Comparison of ENCODE assay signal across 13 mouse cellular contexts in the genomic region with DNA sequence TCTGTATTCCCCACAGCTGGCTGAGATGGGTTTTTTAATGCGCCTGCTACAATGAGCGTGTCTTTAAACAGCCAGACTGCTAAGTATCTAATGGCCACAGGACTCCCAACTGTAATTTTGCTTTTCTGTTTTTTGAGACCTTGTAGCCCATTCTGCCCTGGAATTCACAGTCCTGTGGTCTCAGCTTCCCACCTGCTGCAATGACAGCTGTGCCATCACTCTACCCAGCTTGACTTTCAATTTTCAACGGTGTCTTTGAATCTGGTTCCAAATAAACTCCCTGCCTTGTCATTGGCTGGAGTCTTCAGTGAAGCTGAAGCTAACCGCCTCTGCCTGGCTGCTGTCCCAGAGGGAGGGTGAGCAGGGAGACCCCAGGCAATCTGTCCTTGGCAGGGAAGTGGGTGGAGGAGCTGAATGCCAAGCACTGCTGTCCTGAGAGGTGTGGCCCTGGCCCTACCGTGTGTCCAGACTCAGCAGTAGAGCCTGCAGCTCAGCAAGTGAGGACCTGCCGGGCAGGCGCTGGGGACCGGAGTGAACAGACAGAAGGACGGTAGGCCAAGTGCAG. TPM values are rescaled to one million over a fixed set of nuclear protein-coding genes. Genes with fewer than 3 reads are reported as not detected.
DNase-seq lines count a peak whose midpoint lies in the region; ATAC-seq and TF ChIP-seq lines count a peak whose summit lies in the region.
"Had no signal": no experiment of that assay in that cellular context is flagged by ENCODE, and none has a peak within 500 bp of the region (broad histone marks: within the 10 kb centered on the region; RNA-seq: fewer than 3 reads in every experiment).

No protein-coding gene starts in this region.

- no peak overlapping the region for H3K4me2 ChIP-seq in embryonic facial prominence, embryonic 12.5 days (replicated peaks)
- no peak overlapping the region for H3K4me2 ChIP-seq in limb, embryonic 15.5 days
- H3K4me2 ChIP-seq: liver, embryonic 11.5 days had no signal

- no peaks in the 10 kb centered on the region for H3K9me3 ChIP-seq in embryonic facial prominence, embryonic 12.5 days
- no peaks in the 10 kb centered on the region for H3K9me3 ChIP-seq in limb, embryonic 15.5 days

- ATAC-seq in embryonic facial prominence, embryonic 12.5 days (ENCODE audit: insufficient number of reproducible peaks, insufficient read depth, low FRiP score, low TSS enrichment), result no peak
- peak; percentile 22; the same call in 1 of the 2 replicates for ATAC-seq in limb, embryonic 15.5 days (ENCODE audit: insufficient number of reproducible peaks, low FRiP score, low TSS enrichment, low read depth)

- peaks cover 7% of the 10 kb centered on the region for H3K36me3 ChIP-seq in embryonic facial prominence, embryonic 12.5 days
- peaks cover 6% of the 10 kb centered on the region for H3K36me3 ChIP-seq in limb, embryonic 15.5 days

- intact Hi-C loops in left cerebral cortex, postnatal 4 days (cut with DNase I), result loop anchor here (10.0 kb wide), 1 partner anchor 552 kb away; no protein-coding TSS in a partner anchor
- intact Hi-C loops in left cerebral cortex, adult 2 months (cut with DNase I), result no loop called here
- intact Hi-C loops in heart, postnatal 25 days (cut with DNase I), result no loop called here

- H3K9ac ChIP-seq in embryonic facial prominence, embryonic 12.5 days, result no peak overlapping the region
- H3K9ac ChIP-seq in limb, embryonic 15.5 days, result no peak overlapping the region

- no peaks in the 10 kb centered on the region for H3K27me3 ChIP-seq in embryonic facial prominence, embryonic 12.5 days
- H3K27me3 ChIP-seq in limb, embryonic 15.5 days, result no peaks in the 10 kb centered on the region

- H3K4me3 ChIP-seq in left cerebral cortex, adult 2 months, result no peak overlapping the region
- H3K4me3 ChIP-seq in embryonic facial prominence, embryonic 12.5 days, result no peak overlapping the region
- no peak overlapping the region for H3K4me3 ChIP-seq in limb, embryonic 15.5 days

- DNase-seq in cerebellum, postnatal 14 days, result peak; percentile 69 to 79
- DNase-seq in cerebellum, adult 11 months, result no peak
- peak; percentile 92 for DNase-seq in left cerebral cortex, postnatal 4 days
- DNase-seq in left cerebral cortex, adult 2 months (ENCODE audit: extremely low spot score in 1 of 2, low spot score in 2 of 2), result no peak
- DNase-seq in urinary bladder, postnatal 36 days (ENCODE audit: low spot score in 2 of 2), result no peak
- no peak for DNase-seq in heart, postnatal 25 days (ENCODE audit: low spot score)
- DNase-seq: B cell, adult 2 months; kidney, adult 9 months; spleen, adult 18-20 months had no signal

- no peak overlapping the region for H3K27ac ChIP-seq in left cerebral cortex, adult 2 months
- H3K27ac ChIP-seq in embryonic facial prominence, embryonic 12.5 days, result 0 out of 2 replicates have a peak overlapping the region, but pooled peaks have one; percentile 30
- H3K27ac ChIP-seq in limb, embryonic 15.5 days, result no peak overlapping the region

- WGBS in embryonic facial prominence, embryonic 12.5 days, result 74% methylated on average over 9 of the region's 9 CpGs
- 61% methylated on average over 9 of the region's 9 CpGs for WGBS in limb, embryonic 15.5 days

- peaks cover 19% of the 10 kb centered on the region; the same call in 1 of the 2 replicates for H3K4me1 ChIP-seq in embryonic facial prominence, embryonic 12.5 days
- peaks cover 31% of the 10 kb centered on the region for H3K4me1 ChIP-seq in limb, embryonic 15.5 days

- no peak for TF ChIP-seq CTCF in left cerebral cortex, adult 2 months (IDR thresholded peaks at IDR 0.05)

RNA-seq across cellular contexts. Expression of a gene that starts 1.6 kb away (rescaled TPM):
- under 1 TPM; 0.58 to 0.74 TPM for total RNA-seq in left cerebral cortex, postnatal 4 days (2021)
- total RNA-seq in left cerebral cortex, adult 2 months (2021), result under 1 TPM; 0.18 to 0.37 TPM
- polyA plus RNA-seq in embryonic facial prominence, embryonic 12.5 days (2016; fragmentation: Nextera tagmentation; extraction: Ambion mirVana), result 0.23 and 0.38 TPM in 2 replicates
- polyA plus RNA-seq in limb, embryonic 15.5 days (2015; fragmentation: Nextera tagmentation; extraction: Ambion mirVana), result 0.10 and 0.41 TPM in 2 replicates
- under 1 TPM; 0.14 to 0.21 TPM for total RNA-seq in heart, postnatal 25 days (2021)
- polyA plus RNA-seq: embryonic facial prominence, embryonic 11.5 days; liver, embryonic 11.5 days had no signal

RNA-seq across cellular contexts. Expression of a gene that starts 8.7 kb away (rescaled TPM):
- under 1 TPM; 0.26 to 0.28 TPM for total RNA-seq in left cerebral cortex, postnatal 4 days (2021)
- total RNA-seq in left cerebral cortex, adult 2 months (2021), result under 1 TPM; 0.21 to 0.32 TPM
- 1.1 and 1.2 TPM in 2 replicates for polyA plus RNA-seq in embryonic facial prominence, embryonic 12.5 days (2016; fragmentation: Nextera tagmentation; extraction: Ambion mirVana)
- polyA plus RNA-seq in limb, embryonic 15.5 days (2015; fragmentation: Nextera tagmentation; extraction: Ambion mirVana), result 2.4 and 2.8 TPM in 2 replicates
- 1 to 10 TPM; 1.7 TPM for total RNA-seq in heart, postnatal 25 days (2021)

RNA-seq across cellular contexts. Expression of a gene that starts 48.8 kb away (rescaled TPM):
- total RNA-seq in left cerebral cortex, postnatal 4 days (2021), result 100 to 1,000 TPM; 113 to 139 TPM
- total RNA-seq in left cerebral cortex, adult 2 months (2021), result 10 to 100 TPM; 81.9 to 93.1 TPM
- 211 and 228 TPM in 2 replicates for polyA plus RNA-seq in embryonic facial prominence, embryonic 12.5 days (2016; fragmentation: Nextera tagmentation; extraction: Ambion mirVana)
- 150 and 171 TPM in 2 replicates for polyA plus RNA-seq in limb, embryonic 15.5 days (2015; fragmentation: Nextera tagmentation; extraction: Ambion mirVana)
- 10 to 100 TPM; 77.5 to 80.5 TPM for total RNA-seq in heart, postnatal 25 days (2021)

Comparison
In these comparisons a context has a peak if more than half of its experiments do, and no peak if none do; other contexts are left out.
1. DNase-seq: peak in cerebellum, postnatal 14 days (2 of 2) and left cerebral cortex, postnatal 4 days (single experiment); none in cerebellum, adult 11 months (single experiment), left cerebral cortex, adult 2 months (0 of 2), urinary bladder, postnatal 36 days (0 of 2) and heart, postnatal 25 days (single experiment).